Mouse (Mus musculus): ENCODE results near the gene Dsp. TPM values are rescaled to one million over a fixed set of nuclear protein-coding genes. Genes with fewer than 3 reads are reported as not detected.
A peak's percentile ranks its signal among the peaks of the same experiment; 100 is the strongest.

Dsp gene
- total RNA-seq, 2 experiments from 2014 or later, result 7.8 to 8.0 TPM

GRCm38 (mm10) chr13:38170707-38171144, 19.6 kb downstream of the Dsp start:
- DNase-seq (ENCODE audit: low spot score in 2 of 2), result no peak

- DNase-seq (ENCODE audit: low spot score in 2 of 2), result no peak
These were observed 42.3 kb downstream of the Dsp start for GRCm38 (mm10) chr13:38193406-38193805.

GRCm38 (mm10) chr13:38201413-38201812, 50.3 kb downstream of the Dsp start:
- DNase-seq (ENCODE audit: low spot score in 2 of 2), result no peak

- DNase-seq (ENCODE audit: low spot score in 2 of 2), result no peak
These were observed 53.1 kb downstream of the Dsp start for GRCm38 (mm10) chr13:38204171-38204570.

- peak; percentile 81 to 89 for DNase-seq (ENCODE audit: low spot score in 2 of 2)
These were observed 53.8 kb downstream of the Dsp start, which contains the start of gene Snrnp48 for GRCm38 (mm10) chr13:38204702-38205482. Gene Snrnp48, plus strand, starts transcription at chr13:38204938.

GRCm38 (mm10) chr13:38211122-38211521, 60.0 kb downstream of the Dsp start:
- DNase-seq (ENCODE audit: low spot score in 2 of 2), result no peak

GRCm38 (mm10) chr13:38218686-38219085, 67.6 kb downstream of the Dsp start:
- DNase-seq (ENCODE audit: low spot score in 2 of 2), result no peak

GRCm38 (mm10) chr13:38220331-38220730, 69.2 kb downstream of the Dsp start:
- DNase-seq (ENCODE audit: low spot score in 2 of 2), result no peak

GRCm38 (mm10) chr13:38230177-38230821, 79.2 kb downstream of the Dsp start:
- no peak for DNase-seq (ENCODE audit: low spot score in 2 of 2)

- no peak for DNase-seq (ENCODE audit: low spot score in 2 of 2)
These were observed 81.3 kb downstream of the Dsp start for GRCm38 (mm10) chr13:38232411-38232810.

GRCm38 (mm10) chr13:38232856-38233625, 81.9 kb downstream of the Dsp start:
- no peak for DNase-seq (ENCODE audit: low spot score in 2 of 2)

GRCm38 (mm10) chr13:38234651-38235050, 83.6 kb downstream of the Dsp start:
- no peak for DNase-seq (ENCODE audit: low spot score in 2 of 2)

- no peak for DNase-seq (ENCODE audit: low spot score in 2 of 2)
These were observed 84.3 kb downstream of the Dsp start for GRCm38 (mm10) chr13:38235370-38235769.

GRCm38 (mm10) chr13:38248151-38248550, 97.1 kb downstream of the Dsp start:
- no peak for DNase-seq (ENCODE audit: low spot score in 2 of 2)

Other genes with a start within 250 kb of the Dsp start
- 10 to 100 TPM; 81.9 to 82.1 TPM for gene Ssr1, start 157.1 kb upstream of the Dsp start, total RNA-seq (2021)
- 10 to 100 TPM; 21.0 to 29.2 TPM for gene Riok1, start 114.3 kb upstream of the Dsp start, total RNA-seq (2021)
- gene Cage1, start 114.2 kb upstream of the Dsp start, total RNA-seq (2021), result 1 to 10 TPM; 3.1 to 3.2 TPM
- gene Snrnp48, start 53.6 kb downstream of the Dsp start, total RNA-seq (2021), result 10 to 100 TPM; 25.2 to 26.2 TPM
- 10 to 100 TPM in 1 of 2 experiments, 1 to 10 TPM in 1; 5.3 to 10.5 TPM for gene Bmp6, start 193.8 kb downstream of the Dsp start, total RNA-seq (2021)